Mouse (Mus musculus): ENCODE data around the gene Klf9. TPM values are rescaled to one million over a fixed set of nuclear protein-coding genes. Genes with fewer than 3 reads are reported as not detected.

The Klf9 gene
- polyA plus RNA-seq, 1 experiment from 2014 or later, result 0.96 TPM

- H3K4me1 ChIP-seq (ENCODE audit: control insufficient read depth, insufficient read depth, low read length), result no peaks in the 10 kb centered on the region
- DNase-seq (ENCODE audit: low spot score, missing footprints), result no peak
- 96% methylated on average over 1 of the region's 1 CpGs for WGBS
- no peak overlapping the region for H3K9ac ChIP-seq (ENCODE audit: low read length)
- ATAC-seq (ENCODE audit: low FRiP score), result no peak
- H3K9me3 ChIP-seq (ENCODE audit: control insufficient read depth, low read length), result no peaks in the 10 kb centered on the region
- H3K27me3 ChIP-seq (ENCODE audit: control insufficient read depth, insufficient read depth, low read length), result no peaks in the 10 kb centered on the region
- H3K27ac ChIP-seq (ENCODE audit: low read depth, low read length), result no peak overlapping the region
- no peaks in the 10 kb centered on the region for H3K36me3 ChIP-seq (ENCODE audit: control insufficient read depth, insufficient read depth, low read length)
- H3K4me3 ChIP-seq (ENCODE audit: low read depth, low read length), result no peak overlapping the region
- H3K4me2 ChIP-seq, result no peak overlapping the region
These were observed 48.7 kb downstream of the Klf9 start for GRCm38 (mm10) chr19:23189744-23190143.

GRCm38 (mm10) chr19:23191486-23191885 lies 50.5 kb downstream of the Klf9 start:
- Histone ChIP-seq H3K36me3 (ENCODE audit: control insufficient read depth, insufficient read depth, low read length) (no peaks in the 10 kb centered on the region), H3K4me1 (ENCODE audit: control insufficient read depth, insufficient read depth, low read length) (no peaks in the 10 kb centered on the region), H3K4me2 (no peak overlapping the region), H3K27me3 (ENCODE audit: control insufficient read depth, insufficient read depth, low read length) (no peaks in the 10 kb centered on the region), H3K9me3 (ENCODE audit: control insufficient read depth, low read length) (no peaks in the 10 kb centered on the region), H3K9ac (ENCODE audit: low read length) (no peak overlapping the region), H3K4me3 (ENCODE audit: low read depth, low read length) (no peak overlapping the region), H3K27ac (ENCODE audit: low read depth, low read length) (no peak overlapping the region)
- ATAC-seq (ENCODE audit: low FRiP score), result no peak
- 90% methylated on average over 6 of the region's 6 CpGs for WGBS
- DNase-seq (ENCODE audit: low spot score, missing footprints), result no peak

GRCm38 (mm10) chr19:23193076-23193475 lies 52.0 kb downstream of the Klf9 start:
- Histone ChIP-seq H3K9me3 (ENCODE audit: control insufficient read depth, low read length) (no peaks in the 10 kb centered on the region), H3K27ac (ENCODE audit: low read depth, low read length) (no peak overlapping the region), H3K4me3 (ENCODE audit: low read depth, low read length) (no peak overlapping the region), H3K4me2 (no peak overlapping the region), H3K9ac (ENCODE audit: low read length) (no peak overlapping the region), H3K27me3 (ENCODE audit: control insufficient read depth, insufficient read depth, low read length) (no peaks in the 10 kb centered on the region), H3K4me1 (ENCODE audit: control insufficient read depth, insufficient read depth, low read length) (no peaks in the 10 kb centered on the region), H3K36me3 (ENCODE audit: control insufficient read depth, insufficient read depth, low read length) (no peaks in the 10 kb centered on the region)
- no peak for DNase-seq (ENCODE audit: low spot score, missing footprints)
- 86% methylated on average over 3 of the region's 3 CpGs for WGBS
- no peak for ATAC-seq (ENCODE audit: low FRiP score)

- no peaks in the 10 kb centered on the region for H3K4me1 ChIP-seq (ENCODE audit: control insufficient read depth, insufficient read depth, low read length)
- no peak overlapping the region for H3K4me2 ChIP-seq
- no peaks in the 10 kb centered on the region for H3K27me3 ChIP-seq (ENCODE audit: control insufficient read depth, insufficient read depth, low read length)
- DNase-seq (ENCODE audit: low spot score, missing footprints) (no peak), ATAC-seq (ENCODE audit: low FRiP score) (no peak)
- WGBS, result 99% methylated on average over 5 of the region's 5 CpGs
- H3K4me3 ChIP-seq (ENCODE audit: low read depth, low read length), result no peak overlapping the region
- H3K27ac ChIP-seq (ENCODE audit: low read depth, low read length), result no peak overlapping the region
- peaks cover 6% of the 10 kb centered on the region; the same call in 1 of the 2 replicates for H3K36me3 ChIP-seq (ENCODE audit: control insufficient read depth, insufficient read depth, low read length)
- H3K9me3 ChIP-seq (ENCODE audit: control insufficient read depth, low read length), result no peaks in the 10 kb centered on the region
- H3K9ac ChIP-seq (ENCODE audit: low read length), result no peak overlapping the region
These were observed 61.1 kb downstream of the Klf9 start for GRCm38 (mm10) chr19:23202106-23202505.

- H3K36me3 ChIP-seq (ENCODE audit: control insufficient read depth, insufficient read depth, low read length), result peaks cover 6% of the 10 kb centered on the region; the same call in 1 of the 2 replicates
- 92% methylated on average over 3 of the region's 3 CpGs for WGBS
These were observed 62.6 kb downstream of the Klf9 start for GRCm38 (mm10) chr19:23203505-23204053.

GRCm38 (mm10) chr19:23211325-23211724 lies 70.3 kb downstream of the Klf9 start:
- H3K4me2 ChIP-seq, result no peak overlapping the region
- DNase-seq (ENCODE audit: low spot score, missing footprints) (no peak), ATAC-seq (ENCODE audit: low FRiP score) (no peak)
- H3K4me1 ChIP-seq (ENCODE audit: control insufficient read depth, insufficient read depth, low read length), result no peaks in the 10 kb centered on the region
- no peaks in the 10 kb centered on the region for H3K36me3 ChIP-seq (ENCODE audit: control insufficient read depth, insufficient read depth, low read length)
- H3K27me3 ChIP-seq (ENCODE audit: control insufficient read depth, insufficient read depth, low read length), result no peaks in the 10 kb centered on the region
- H3K9me3 ChIP-seq (ENCODE audit: control insufficient read depth, low read length), result no peaks in the 10 kb centered on the region
- H3K9ac ChIP-seq (ENCODE audit: low read length), result no peak overlapping the region
- no peak overlapping the region for H3K27ac ChIP-seq (ENCODE audit: low read depth, low read length)
- 92% methylated on average over 6 of the region's 6 CpGs for WGBS
- no peak overlapping the region for H3K4me3 ChIP-seq (ENCODE audit: low read depth, low read length)

More at GRCm38 (mm10) chr19:23203505-23204053, 62.6 kb downstream of the Klf9 start:
- Histone ChIP-seq H3K9ac (ENCODE audit: low read length) (no peak overlapping the region), H3K9me3 (ENCODE audit: control insufficient read depth, low read length) (no peaks in the 10 kb centered on the region), H3K27me3 (ENCODE audit: control insufficient read depth, insufficient read depth, low read length) (no peaks in the 10 kb centered on the region), H3K4me2 (no peak overlapping the region), H3K4me1 (ENCODE audit: control insufficient read depth, insufficient read depth, low read length) (no peaks in the 10 kb centered on the region), H3K27ac (ENCODE audit: low read depth, low read length) (no peak overlapping the region), H3K4me3 (ENCODE audit: low read depth, low read length) (no peak overlapping the region)
- DNase-seq (ENCODE audit: low spot score, missing footprints) (no peak), ATAC-seq (ENCODE audit: low FRiP score) (no peak)

- H3K36me3 ChIP-seq (ENCODE audit: control insufficient read depth, insufficient read depth, low read length), result no peaks in the 10 kb centered on the region
- no peak for DNase-seq (ENCODE audit: low spot score, missing footprints)
These were observed 73.3 kb downstream of the Klf9 start for GRCm38 (mm10) chr19:23214326-23214725.

More at GRCm38 (mm10) chr19:23214326-23214725, 73.3 kb downstream of the Klf9 start:
- H3K27me3 ChIP-seq (ENCODE audit: control insufficient read depth, insufficient read depth, low read length), result no peaks in the 10 kb centered on the region
- H3K4me2 ChIP-seq, result no peak overlapping the region
- no peak overlapping the region for H3K9ac ChIP-seq (ENCODE audit: low read length)
- no peaks in the 10 kb centered on the region for H3K9me3 ChIP-seq (ENCODE audit: control insufficient read depth, low read length)
- ATAC-seq (ENCODE audit: low FRiP score), result no peak
- H3K27ac ChIP-seq (ENCODE audit: low read depth, low read length), result no peak overlapping the region
- 82% methylated on average over 8 of the region's 8 CpGs for WGBS
- H3K4me3 ChIP-seq (ENCODE audit: low read depth, low read length), result no peak overlapping the region
- no peaks in the 10 kb centered on the region for H3K4me1 ChIP-seq (ENCODE audit: control insufficient read depth, insufficient read depth, low read length)

MicroRNAs within 50 kb of the gene (microRNA counts, 519-probe panel; counts per million panel counts)
- not detected for microRNA mmu-miR-1192

Small RNA genes lying within 50 kb of the gene (microRNA-seq; reads per million reads assigned to microRNA genes)
- not detected for gene Mir1192

Other genes with a start within 250 kb of the Klf9 start
- 52.6 and 60.5 TPM in 2 replicates for gene Smc5, start 132.7 kb downstream of the Klf9 start, polyA plus RNA-seq (2014; fragmentation: Nextera tagmentation; extraction: Ambion mirVana)

Data from midbrain, embryonic 11.5 days (tissue).